Mouse (Mus musculus) bone marrow macrophage, adult 2 months (primary cell): Measurements from ENCODE around the gene Snrpa.

Source experiments
- CTCF ChIP-seq: IDR thresholded peaks from 2 replicates; pipeline ENCODE4 v1.5.1; 2012; ENCODE audit warnings: low read depth, mild to moderate bottlenecking, low read length, moderate library complexity
- POLR2A ChIP-seq: IDR thresholded peaks from 2 replicates; pipeline ENCODE4 v1.6.1; 2012; ENCODE audit warnings: mild to moderate bottlenecking, low read depth, low read length, borderline replicate concordance

- TF ChIP-seq CTCF (no peak), POLR2A (no peak)
Measured at GRCm38 (mm10) chr7:27166229-27166613, 29.9 kb downstream of the Snrpa start.
